Mouse (Mus musculus) kidney, postnatal 4 days (tissue): ENCODE results near the gene Rplp2.

ENCODE experiments used
- DNase-seq, 2 experiments: peaks; one replicate each; pipeline ENCODE4 v3.0.0; 2021; ENCODE audit warnings: mixed read lengths in 2 of 2

Gene Rplp2

GRCm38 (mm10) chr7:141484186-141485120 lies 37.3 kb downstream of the Rplp2 start:
- DNase-seq, result no peak

- DNase-seq, result no peak
These were observed 38.0 kb downstream of the Rplp2 start for GRCm38 (mm10) chr7:141485186-141485585.

DNA sequence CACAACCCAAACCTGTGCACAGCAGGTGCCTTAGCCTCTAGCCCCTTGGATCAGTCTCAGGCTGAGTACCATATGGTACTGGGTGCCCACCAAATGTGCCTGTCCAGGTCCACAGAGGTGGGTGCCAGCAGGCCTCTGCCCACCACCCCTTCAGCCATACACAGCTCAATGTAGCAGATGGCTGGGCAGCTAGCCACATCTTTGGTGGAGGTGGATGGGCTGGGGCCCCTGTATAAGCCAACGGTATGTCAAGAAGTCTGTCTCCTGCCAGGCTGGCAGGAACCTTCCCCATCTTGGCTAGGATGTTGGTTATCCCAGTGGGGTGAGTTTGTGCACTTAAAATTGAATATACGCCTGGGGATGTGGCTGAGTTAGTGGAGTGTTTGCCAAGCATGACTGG lies 38.4 kb downstream of the Rplp2 start:
- DNase-seq, result no peak

DNA sequence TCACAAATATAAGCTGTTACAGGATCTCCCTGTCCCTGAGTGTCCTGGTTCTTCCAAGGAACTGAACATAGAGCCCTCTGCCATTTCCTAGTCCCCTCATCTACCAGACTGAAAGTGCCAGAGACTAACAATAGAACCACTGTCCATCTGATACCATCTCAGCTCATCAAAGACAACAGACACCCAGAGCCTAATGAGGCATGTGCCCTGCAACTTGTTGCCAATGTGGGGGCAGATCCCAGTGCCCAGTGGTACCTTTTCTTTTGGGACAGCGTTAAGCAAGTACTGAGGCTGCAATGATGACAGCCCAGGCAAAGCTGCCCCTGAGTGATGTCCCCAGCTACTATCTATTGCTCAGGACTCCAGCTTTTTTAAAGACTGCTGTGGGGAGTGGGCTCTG lies 39.1 kb downstream of the Rplp2 start:
- DNase-seq, result no peak

DNA sequence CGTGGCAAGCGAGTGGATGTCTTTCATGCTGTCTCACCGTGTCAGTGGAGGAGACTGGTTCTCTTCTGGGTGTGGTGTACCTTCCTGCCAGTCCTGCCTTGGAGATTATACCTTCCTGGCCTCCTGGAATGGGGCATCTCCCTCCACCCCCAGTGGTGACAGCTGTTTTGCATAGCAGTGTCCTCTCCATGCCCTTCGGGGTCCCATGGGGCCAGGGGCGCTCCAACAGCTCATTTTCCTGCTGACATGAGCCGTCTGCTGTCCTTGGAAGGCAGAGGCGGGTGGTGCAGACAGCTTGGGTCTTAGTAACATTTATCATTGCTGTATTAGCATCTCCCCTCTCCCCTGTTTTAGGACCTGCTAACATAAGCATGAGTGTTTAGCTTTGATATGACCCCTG lies 40.0 kb downstream of the Rplp2 start:
- no peak for DNase-seq

GRCm38 (mm10) chr7:141491151-141491550 lies 44.0 kb downstream of the Rplp2 start:
- peak; percentile 33 to 52 for DNase-seq

GRCm38 (mm10) chr7:141492738-141493137 lies 45.6 kb downstream of the Rplp2 start:
- no peak for DNase-seq

DNA sequence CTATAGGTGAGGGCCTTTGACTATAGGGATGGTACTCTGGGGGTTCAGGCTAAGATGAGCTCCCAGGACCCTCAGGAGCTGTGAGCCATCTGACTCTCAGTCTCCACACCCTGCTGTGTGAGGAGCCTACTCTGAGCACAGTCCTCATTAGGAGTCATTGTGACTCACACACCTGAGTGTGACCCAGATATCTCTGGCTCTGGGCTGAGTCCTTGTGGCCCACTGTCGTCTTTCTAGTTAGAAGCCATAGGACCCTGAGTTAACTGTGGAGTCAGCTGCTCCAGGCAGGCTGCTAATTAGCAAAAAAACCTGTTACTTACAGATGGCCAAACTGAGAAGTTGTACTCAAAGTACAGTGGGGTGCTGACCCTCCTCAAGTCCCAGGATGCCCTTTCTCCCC lies 46.6 kb downstream of the Rplp2 start:
- no peak for DNase-seq

GRCm38 (mm10) chr7:141495379-141495778 lies 48.2 kb downstream of the Rplp2 start:
- no peak for DNase-seq

DNA sequence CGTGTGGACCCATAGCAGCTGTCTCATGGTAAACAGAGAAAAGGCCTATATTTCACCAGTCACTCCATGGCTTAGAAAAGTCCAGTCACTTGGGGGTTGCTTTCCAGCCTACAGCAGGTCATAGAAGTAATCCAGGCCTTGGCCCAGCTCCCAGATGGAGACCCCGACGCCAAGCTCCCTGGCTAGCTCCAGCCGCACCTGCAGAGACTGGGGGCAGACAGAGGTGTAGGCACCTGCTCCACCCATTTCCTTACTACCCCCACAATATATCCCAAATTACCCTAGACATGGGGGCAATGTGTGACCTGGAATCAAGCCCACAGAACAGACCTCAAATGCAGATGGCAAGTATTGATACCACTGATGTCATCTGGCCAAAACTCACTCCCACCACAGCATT lies 48.8 kb downstream of the Rplp2 start:
- no peak for DNase-seq

GRCm38 (mm10) chr7:141497600-141497999 lies 50.4 kb downstream of the Rplp2 start:
- DNase-seq, result no peak
